Mouse (Mus musculus) CH12.LX (cell line): ENCODE results near the gene Entpd2. TPM values are rescaled to one million over a fixed set of nuclear protein-coding genes. Genes with fewer than 3 reads are reported as not detected.
A peak's percentile ranks its signal among the peaks of the same experiment; 100 is the strongest.

Source experiments
- DNase-seq: peaks from one replicate; pipeline ENCODE4 v3.0.0-alpha.2; 2013; ENCODE audit errors: extremely low read depth
- H3K27ac ChIP-seq: 2 replicates; pipeline ENCODE4 v1.5.1; 2012; ENCODE audit warnings: low read depth, mild to moderate bottlenecking, control low read depth, moderate library complexity; ENCODE audit not compliant: insufficient read depth
- H3K27me3 ChIP-seq: replicated peaks from 2 replicates; pipeline ENCODE3; 2012; ENCODE audit warnings: inconsistent platforms
- H3K36me3 ChIP-seq, 2 experiments: replicated peaks in 1 of 2; 2 replicates each; pipeline versions ENCODE3 to v1.6.1; 2012; ENCODE audit warnings: inconsistent platforms in 1 of 2, low read length in 1 of 2, mild to moderate bottlenecking in 1 of 2, mixed read lengths in 1 of 2, moderate library complexity in 1 of 2; ENCODE audit not compliant: control insufficient read depth in 1 of 2, insufficient read depth in 1 of 2
- H3K4me1 ChIP-seq, 2 experiments: 2 replicates each; pipeline ENCODE4 v1.6.1; 2012; ENCODE audit warnings: inconsistent platforms in 1 of 2, moderate library complexity in 1 of 2; ENCODE audit not compliant: insufficient read depth in 2 of 2, control insufficient read depth in 1 of 2
- H3K4me2 ChIP-seq: 2 replicates; pipeline ENCODE4 v1.6.1; 2012; ENCODE audit warnings: low read depth, mild to moderate bottlenecking, control low read depth; ENCODE audit not compliant: poor library complexity, insufficient read depth, severe bottlenecking
- H3K4me3 ChIP-seq, 3 experiments: fragments of 150-350 bp in 1 of 3; sonication (generic) in 1 of 3; replicated peaks in 1 of 3; 2 replicates each; pipeline versions ENCODE3 to v1.5.1; 2011 to 2012; ENCODE audit warnings: low read depth in 2 of 3, low read length in 2 of 3, mild to moderate bottlenecking in 2 of 3, moderate library complexity in 2 of 3, control low read depth in 1 of 3, improper control_type of control experiment in 1 of 3, inconsistent platforms in 1 of 3, mixed read lengths in 1 of 3; ENCODE audit not compliant: poor library complexity in 1 of 3
- H3K79me2 ChIP-seq: replicated peaks from 2 replicates; pipeline ENCODE4 v1.6.1; 2012; ENCODE audit warnings: mild to moderate bottlenecking, moderate library complexity; ENCODE audit not compliant: control insufficient read depth, poor library complexity, insufficient read depth, severe bottlenecking; ENCODE audit errors: extremely low read depth
- H3K9ac ChIP-seq: 2 replicates; pipeline ENCODE4 v1.6.1; 2012; ENCODE audit warnings: low read depth, mild to moderate bottlenecking, control low read depth, moderate library complexity; ENCODE audit not compliant: insufficient read depth
- H3K9me3 ChIP-seq: replicated peaks from 2 replicates; pipeline ENCODE3; 2012; ENCODE audit warnings: low read length, inconsistent platforms, mixed read lengths
- E2F4 ChIP-seq: IDR thresholded peaks from 2 replicates; pipeline ENCODE4 v1.6.1; 2011; ENCODE audit warnings: low read depth, low read length, improper control_type of control experiment; ENCODE audit not compliant: insufficient replicate concordance
- ELF1 ChIP-seq: IDR thresholded peaks from 2 replicates; pipeline ENCODE4 v1.6.1; 2014; ENCODE audit warnings: low read depth, mild to moderate bottlenecking, inconsistent platforms, low read length, improper control_type of control experiment
- JUND ChIP-seq: conservative IDR thresholded peaks from 2 replicates; pipeline ENCODE4 v1.6.1; 2011; ENCODE audit warnings: low read depth, low read length, improper control_type of control experiment
- MAFK ChIP-seq: IDR thresholded peaks from 2 replicates; pipeline ENCODE4 v1.6.1; 2011; ENCODE audit warnings: low read length, improper control_type of control experiment; ENCODE audit not compliant: insufficient replicate concordance
- MYC ChIP-seq: IDR thresholded peaks from 2 replicates; pipeline ENCODE4 v1.6.1; 2011; ENCODE audit warnings: low read depth, mild to moderate bottlenecking, improper control_type of control experiment, low read length
- NELFE ChIP-seq: IDR thresholded peaks from 2 replicates; pipeline ENCODE4 v1.6.1; 2011; ENCODE audit warnings: low read depth, low read length, improper control_type of control experiment
- NRF1 ChIP-seq: IDR thresholded peaks from 2 replicates; pipeline ENCODE4 v1.6.1; 2014; ENCODE audit warnings: low read depth, mild to moderate bottlenecking, inconsistent platforms, low read length, improper control_type of control experiment, moderate library complexity
- RAD21 ChIP-seq: IDR thresholded peaks from 2 replicates; pipeline ENCODE4 v1.6.1; 2011; ENCODE audit warnings: low read depth, mild to moderate bottlenecking, low read length, improper control_type of control experiment, moderate library complexity
- UBTF ChIP-seq: IDR thresholded peaks from 2 replicates; pipeline ENCODE4 v1.6.1; 2012; ENCODE audit warnings: low read depth, mild to moderate bottlenecking, inconsistent platforms, low read length, improper control_type of control experiment, moderate library complexity
- USF2 ChIP-seq: conservative IDR thresholded peaks from 2 replicates; pipeline ENCODE4 v1.6.1; 2011; ENCODE audit warnings: low read depth, low read length, improper control_type of control experiment
- dilution Hi-C: fragments of 300-500 bp; cut with MboI; formaldehyde crosslinking; loops from 2 replicates; pipeline ENCODE4 v1.14.3; 2020; ENCODE audit warnings: low sequenced_read_pairs; ENCODE audit not compliant: extremely low pct_unique_long_range_greater_than_20kb, extremely low pct_ligation_motif_present
- in situ Hi-C: fragments of 300-500 bp; cut with MboI; formaldehyde crosslinking; loops from 3 replicates; pipeline ENCODE4 v1.14.3; 2019; ENCODE audit warnings: low sequenced_read_pairs, low pct_ligation_motif_present, low pct_unique_long_range_greater_than_20kb, mixed read lengths
- polyA plus RNA-seq: library from polyadenylated mRNA; unstranded; fragments of >175 nt; gene quantifications from 2 replicates; pipeline ENCODE4 v1.2.1, GENCODE M21; 2012; ENCODE audit warnings: low read depth; ENCODE audit not compliant: insufficient read length
- total RNA-seq, 2 experiments: library from RNA; depleted of rRNA; stranded (reverse); fragments of 300-350 nt in 1 of 2; fragments of >200 nt in 1 of 2; gene quantifications; 2 replicates each; pipeline ENCODE4 v1.2.3; 2012 to 2014

Gene Entpd2
- total and polyA plus RNA-seq, 3 experiments = not detected

DNA sequence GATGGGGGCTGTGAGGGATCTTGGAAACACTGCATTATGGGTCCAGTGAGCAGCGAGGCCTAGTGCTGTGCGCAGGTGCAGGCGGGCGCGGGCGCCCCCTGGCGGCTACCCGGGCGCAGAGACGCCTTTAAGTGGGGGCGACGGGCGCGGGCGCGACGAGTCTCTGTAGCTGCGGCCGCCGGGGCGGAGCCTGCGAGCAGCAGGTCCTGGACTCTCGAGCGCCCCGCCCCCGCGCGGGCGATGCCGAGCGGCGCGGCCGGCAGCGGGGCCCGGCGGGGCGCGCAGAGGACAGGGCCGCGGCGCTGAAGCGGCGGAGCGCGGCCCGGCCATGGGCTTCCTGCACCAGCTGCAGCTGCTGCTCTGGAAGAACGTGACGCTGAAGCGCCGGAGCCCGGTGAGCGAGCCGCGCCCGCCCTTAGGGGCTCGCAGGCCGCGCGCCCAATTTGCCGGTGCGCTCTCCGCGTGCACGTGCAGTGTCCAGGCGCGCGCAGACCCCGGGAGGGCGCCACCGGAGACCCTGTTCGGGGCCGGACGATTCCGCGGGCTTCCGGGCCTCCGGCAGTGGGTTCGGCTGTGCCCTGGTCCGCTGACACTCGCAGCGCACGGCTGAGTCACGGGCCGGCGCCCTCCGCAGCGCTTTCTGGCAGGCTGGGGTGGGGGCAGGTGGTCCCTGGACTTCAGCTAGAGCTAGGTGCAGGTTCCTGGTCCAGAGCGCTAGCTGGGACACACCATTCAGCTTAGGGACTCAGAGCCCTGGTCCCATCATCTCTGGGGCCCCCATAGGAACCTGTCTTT is 33.0 kb downstream of the Entpd2 start, which contains the start of gene Abca2 (continued):
- TF ChIP-seq USF2 = no peak

GRCm38 (mm10) chr2:25429435-25430180 is 33.9 kb downstream of the Entpd2 start:
- peaks cover 27 to 51% of the 10 kb centered on the region in 2 experiments for H3K4me1 ChIP-seq
- H3K36me3 ChIP-seq = peaks cover 4 to 43% of the 10 kb centered on the region in 2 experiments
- H3K27me3 ChIP-seq = no peaks in the 10 kb centered on the region
- peak overlapping the region in 2 of 3 experiments; percentile 71 to 73 for H3K4me3 ChIP-seq
- H3K79me2 ChIP-seq = no peaks in the 10 kb centered on the region
- dilution Hi-C loops = no loop called here
- H3K4me2 ChIP-seq = peak overlapping the region; percentile 71
- DNase-seq = no peak
- no peak overlapping the region for H3K27ac ChIP-seq
- H3K9ac ChIP-seq = peak overlapping the region; percentile 67; the same call in 1 of the 2 replicates
- in situ Hi-C loops = loop anchor here (5.0 to 10.0 kb wide), 2 partner anchors 48 to 125 kb away; partner anchors contain the start of gene Edf1
- no peak for TF ChIP-seq E2F4
- no peak for TF ChIP-seq UBTF
- no peak for TF ChIP-seq JUND
- no peak for TF ChIP-seq ELF1
- TF ChIP-seq RAD21 = no peak
- TF ChIP-seq MYC = no peak
- no peak for TF ChIP-seq NELFE
- no peak for TF ChIP-seq MAFK
- H3K9me3 ChIP-seq = peaks cover 3% of the 10 kb centered on the region

- no peak for TF ChIP-seq RAD21
- no peak for TF ChIP-seq NRF1
- no peak for TF ChIP-seq UBTF
- dilution Hi-C loops = no loop called here
- in situ Hi-C loops = loop anchor here (5.0 kb wide), 1 partner anchor 47 kb away; no protein-coding TSS in a partner anchor
These were observed 34.9 kb downstream of the Entpd2 start for GRCm38 (mm10) chr2:25430395-25431233.

More at GRCm38 (mm10) chr2:25430395-25431233, 34.9 kb downstream of the Entpd2 start:
- no peak overlapping the region for H3K27ac ChIP-seq
- H3K4me2 ChIP-seq = no peak overlapping the region
- no peaks in the 10 kb centered on the region for H3K9me3 ChIP-seq
- H3K36me3 ChIP-seq = peaks cover 12 to 53% of the 10 kb centered on the region in 2 experiments
- H3K79me2 ChIP-seq = no peaks in the 10 kb centered on the region
- H3K4me1 ChIP-seq = peaks cover 27 to 44% of the 10 kb centered on the region in 2 experiments
- no peak overlapping the region for H3K9ac ChIP-seq
- H3K4me3 ChIP-seq = no peak overlapping the region
- no peak for DNase-seq
- no peaks in the 10 kb centered on the region for H3K27me3 ChIP-seq
